Mouse (Mus musculus): ENCODE results near the gene S100a9. TPM values are rescaled to one million over a fixed set of nuclear protein-coding genes. Genes with fewer than 3 reads are reported as not detected.

Gene S100a9
- polyA plus RNA-seq, 1 experiment from 2014 or later: 2.1 TPM

- 74% methylated on average over 4 of the region's 4 CpGs for WGBS
Measured at GRCm38 (mm10) chr3:90657405-90657804, 38.1 kb downstream of the S100a9 start.

GRCm38 (mm10) chr3:90653717-90654116, 41.8 kb downstream of the S100a9 start, which contains the start of gene S100a7a:
S100a7a (plus strand) TSS chr3:90654017.
- H3K4me1 ChIP-seq: no peaks in the 10 kb centered on the region
- no peak within 1 kb of the TSS for H3K4me2 ChIP-seq (replicated peaks)
- no peaks in the 10 kb centered on the region for H3K27me3 ChIP-seq
- no peaks in the 10 kb centered on the region for H3K9me3 ChIP-seq
- ATAC-seq (replicated peaks): no peak
- H3K9ac ChIP-seq (replicated peaks): no peak within 1 kb of the TSS
- no peak within 1 kb of the TSS for H3K4me3 ChIP-seq
- no peak within 1 kb of the TSS for H3K27ac ChIP-seq (replicated peaks)
- H3K36me3 ChIP-seq: no peaks in the 10 kb centered on the region

More at GRCm38 (mm10) chr3:90657405-90657804, 38.1 kb downstream of the S100a9 start:
- no peaks in the 10 kb centered on the region for H3K4me1 ChIP-seq
- H3K27me3 ChIP-seq: no peaks in the 10 kb centered on the region
- no peak for ATAC-seq (replicated peaks)
- no peak overlapping the region for H3K27ac ChIP-seq (replicated peaks)
- H3K4me3 ChIP-seq: no peak overlapping the region
- H3K9me3 ChIP-seq: no peaks in the 10 kb centered on the region
- no peaks in the 10 kb centered on the region for H3K36me3 ChIP-seq
- H3K9ac ChIP-seq (replicated peaks): no peak overlapping the region
- no peak overlapping the region for H3K4me2 ChIP-seq (replicated peaks)

GRCm38 (mm10) chr3:90652878-90653508, 42.5 kb downstream of the S100a9 start:
- Histone ChIP-seq H3K4me2 (replicated peaks) (no peak overlapping the region), H3K27ac (replicated peaks) (no peak overlapping the region), H3K9ac (replicated peaks) (no peak overlapping the region), H3K36me3 (no peaks in the 10 kb centered on the region), H3K4me1 (no peaks in the 10 kb centered on the region), H3K27me3 (no peaks in the 10 kb centered on the region), H3K4me3 (no peak overlapping the region), H3K9me3 (no peaks in the 10 kb centered on the region)
- WGBS: 37% methylated on average over 5 of the region's 5 CpGs
- ATAC-seq (replicated peaks): peak; percentile 87

- no peak for ATAC-seq (replicated peaks)
- Histone ChIP-seq H3K9me3 (no peaks in the 10 kb centered on the region), H3K9ac (replicated peaks) (no peak overlapping the region), H3K27ac (replicated peaks) (no peak overlapping the region), H3K36me3 (no peaks in the 10 kb centered on the region), H3K4me2 (replicated peaks) (no peak overlapping the region), H3K4me1 (no peaks in the 10 kb centered on the region), H3K27me3 (no peaks in the 10 kb centered on the region), H3K4me3 (no peak overlapping the region)
- 88% methylated on average over 2 of the region's 2 CpGs for WGBS
Measured at GRCm38 (mm10) chr3:90649832-90650231, 45.7 kb downstream of the S100a9 start.

GRCm38 (mm10) chr3:90648981-90649380, 46.5 kb downstream of the S100a9 start:
- no peaks in the 10 kb centered on the region for H3K36me3 ChIP-seq
- H3K9me3 ChIP-seq: no peaks in the 10 kb centered on the region
- H3K4me3 ChIP-seq: no peak overlapping the region
- no peak overlapping the region for H3K4me2 ChIP-seq (replicated peaks)
- no peak overlapping the region for H3K27ac ChIP-seq (replicated peaks)
- no peak for ATAC-seq (replicated peaks)
- H3K9ac ChIP-seq (replicated peaks): no peak overlapping the region
- no peaks in the 10 kb centered on the region for H3K4me1 ChIP-seq
- no peaks in the 10 kb centered on the region for H3K27me3 ChIP-seq

GRCm38 (mm10) chr3:90647291-90647690, 48.2 kb downstream of the S100a9 start:
- Histone ChIP-seq H3K27ac (replicated peaks) (no peak overlapping the region), H3K9ac (replicated peaks) (no peak overlapping the region), H3K36me3 (no peaks in the 10 kb centered on the region), H3K27me3 (no peaks in the 10 kb centered on the region), H3K4me3 (no peak overlapping the region), H3K4me2 (replicated peaks) (no peak overlapping the region), H3K4me1 (no peaks in the 10 kb centered on the region), H3K9me3 (no peaks in the 10 kb centered on the region)
- no peak for ATAC-seq (replicated peaks)
- WGBS: 82% methylated on average over 1 of the region's 1 CpGs

GRCm38 (mm10) chr3:90644220-90644619, 51.3 kb downstream of the S100a9 start:
- H3K36me3 ChIP-seq: no peaks in the 10 kb centered on the region
- no peaks in the 10 kb centered on the region for H3K27me3 ChIP-seq
- 52% methylated on average over 3 of the region's 3 CpGs for WGBS
- H3K9ac ChIP-seq (replicated peaks): no peak overlapping the region
- no peak overlapping the region for H3K27ac ChIP-seq (replicated peaks)
- H3K4me3 ChIP-seq: no peak overlapping the region
- no peak for ATAC-seq (replicated peaks)
- no peaks in the 10 kb centered on the region for H3K4me1 ChIP-seq
- no peaks in the 10 kb centered on the region for H3K9me3 ChIP-seq
- H3K4me2 ChIP-seq (replicated peaks): no peak overlapping the region

Other genes with a start within 250 kb of the S100a9 start
- gene Npr1, start 229.9 kb downstream of the S100a9 start, polyA plus RNA-seq (2015; fragmentation: Nextera tagmentation; extraction: Ambion mirVana): 1.6 TPM in 2 replicates
- 333 and 340 TPM in 2 replicates for gene Ilf2, start 219.6 kb downstream of the S100a9 start, polyA plus RNA-seq (2015; fragmentation: Nextera tagmentation; extraction: Ambion mirVana)
- gene Snapin, start 204.7 kb downstream of the S100a9 start, polyA plus RNA-seq (2015; fragmentation: Nextera tagmentation; extraction: Ambion mirVana): 76.1 and 81.8 TPM in 2 replicates
- gene Chtop, start 186.2 kb downstream of the S100a9 start, polyA plus RNA-seq (2015; fragmentation: Nextera tagmentation; extraction: Ambion mirVana): 219 and 224 TPM in 2 replicates
- 9.0 and 11.4 TPM in 2 replicates for gene S100a1, start 181.3 kb downstream of the S100a9 start, polyA plus RNA-seq (2015; fragmentation: Nextera tagmentation; extraction: Ambion mirVana)
- gene S100a13, start 181.3 kb downstream of the S100a9 start, polyA plus RNA-seq (2015; fragmentation: Nextera tagmentation; extraction: Ambion mirVana): 8.1 and 8.5 TPM in 2 replicates
- not detected in 2 replicates for gene S100a14, start 168.9 kb downstream of the S100a9 start, polyA plus RNA-seq (2015; fragmentation: Nextera tagmentation; extraction: Ambion mirVana)
- gene S100a16, start 158.5 kb downstream of the S100a9 start, polyA plus RNA-seq (2015; fragmentation: Nextera tagmentation; extraction: Ambion mirVana): 31.7 and 40.0 TPM in 2 replicates
- 0.06 and 0.50 TPM in 2 replicates for gene S100a3, start 135.1 kb downstream of the S100a9 start, polyA plus RNA-seq (2015; fragmentation: Nextera tagmentation; extraction: Ambion mirVana)
- not detected in 2 replicates for gene S100a2, start 105.5 kb downstream of the S100a9 start, polyA plus RNA-seq (2015; fragmentation: Nextera tagmentation; extraction: Ambion mirVana)
- not detected in 2 replicates for gene Gm42674, start 93.8 kb downstream of the S100a9 start, polyA plus RNA-seq (2015; fragmentation: Nextera tagmentation; extraction: Ambion mirVana)
- gene S100a4, start 92.0 kb downstream of the S100a9 start, polyA plus RNA-seq (2015; fragmentation: Nextera tagmentation; extraction: Ambion mirVana): 0.56 and 0.65 TPM in 2 replicates
- gene S100a5, start 87.2 kb downstream of the S100a9 start, polyA plus RNA-seq (2015; fragmentation: Nextera tagmentation; extraction: Ambion mirVana): not detected in 2 replicates
- gene S100a6, start 82.8 kb downstream of the S100a9 start, polyA plus RNA-seq (2015; fragmentation: Nextera tagmentation; extraction: Ambion mirVana): 12.8 and 18.5 TPM in 2 replicates
- gene S100a7a, start 41.7 kb downstream of the S100a9 start, polyA plus RNA-seq (2015; fragmentation: Nextera tagmentation; extraction: Ambion mirVana): not detected in 2 replicates
- 2.8 and 6.1 TPM in 2 replicates for gene S100a8, start 26.7 kb downstream of the S100a9 start, polyA plus RNA-seq (2015; fragmentation: Nextera tagmentation; extraction: Ambion mirVana)
- not detected in 2 replicates for gene Pglyrp4, start 31.2 kb upstream of the S100a9 start, polyA plus RNA-seq (2015; fragmentation: Nextera tagmentation; extraction: Ambion mirVana)
- not detected in 2 replicates for gene Gm5849, start 82.2 kb upstream of the S100a9 start, polyA plus RNA-seq (2015; fragmentation: Nextera tagmentation; extraction: Ambion mirVana)